Mouse (Mus musculus): ENCODE measurements around the gene Sec23a.

DNA sequence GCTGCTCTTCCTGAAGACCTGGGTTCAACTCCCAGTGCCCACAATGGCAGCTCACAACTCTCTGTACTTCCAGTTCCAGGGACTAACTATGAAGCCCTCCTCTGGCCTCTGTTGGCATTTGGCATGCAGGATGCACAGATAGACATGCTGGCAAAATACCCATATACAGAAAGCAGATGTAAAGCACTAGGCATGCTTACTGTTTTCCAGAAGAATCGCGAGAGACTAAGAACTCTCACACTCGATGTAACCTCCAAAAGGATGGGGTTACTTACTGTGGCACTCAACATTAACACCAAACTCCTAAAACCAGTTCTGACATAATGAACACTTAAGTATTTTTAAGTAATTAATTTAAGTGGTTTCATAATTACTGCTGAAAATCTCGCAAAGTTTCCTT is 48.5 kb upstream of the Sec23a start:
- TF ChIP-seq CTCF (IDR thresholded peaks at IDR 0.05; ENCODE audit: low read depth) (no peak), EP300 (IDR thresholded peaks at IDR 0.05; ENCODE audit: low read depth) (0 out of 2 replicates have a peak, but pooled peaks have one; percentile 5)
